Mouse (Mus musculus): ENCODE data around the gene Pgap2. TPM values are rescaled to one million over a fixed set of nuclear protein-coding genes. Genes with fewer than 3 reads are reported as not detected.
"Not testable (repeated sequence)": the region's sequence is repeated elsewhere in the genome, so short reads cannot be mapped to it uniquely, and the experiment has no call there.

Pgap2 gene
- polyA plus RNA-seq, 1 experiment from 2014 or later = 50.1 TPM

- WGBS = 84% methylated on average over 3 of the region's 3 CpGs
- Histone ChIP-seq H3K4me3 (no peak overlapping the region), H3K4me1 (no peaks in the 10 kb centered on the region), H3K9me3 (no peaks in the 10 kb centered on the region), H3K36me3 (no peaks in the 10 kb centered on the region), H3K4me2 (replicated peaks) (no peak overlapping the region), H3K27me3 (no peaks in the 10 kb centered on the region), H3K9ac (replicated peaks) (no peak overlapping the region), H3K27ac (replicated peaks) (no peak overlapping the region)
- no peak for ATAC-seq (ENCODE audit: low FRiP score, low read depth)
Observed at GRCm38 (mm10) chr7:102256636-102257035, 46.6 kb downstream of the Pgap2 start.

GRCm38 (mm10) chr7:102258189-102258588 lies 48.2 kb downstream of the Pgap2 start:
- Histone ChIP-seq H3K4me2 (replicated peaks) (no peak overlapping the region), H3K9ac (replicated peaks) (no peak overlapping the region), H3K4me1 (no peaks in the 10 kb centered on the region), H3K36me3 (no peaks in the 10 kb centered on the region), H3K27ac (replicated peaks) (no peak overlapping the region), H3K27me3 (no peaks in the 10 kb centered on the region), H3K4me3 (no peak overlapping the region), H3K9me3 (no peaks in the 10 kb centered on the region)
- ATAC-seq (ENCODE audit: low FRiP score, low read depth) = peak; percentile 81
- 21% methylated on average over 4 of the region's 4 CpGs for WGBS

GRCm38 (mm10) chr7:102258753-102259152 lies 48.7 kb downstream of the Pgap2 start:
- Histone ChIP-seq H3K27ac (replicated peaks) (no peak overlapping the region), H3K36me3 (no peaks in the 10 kb centered on the region), H3K27me3 (no peaks in the 10 kb centered on the region), H3K4me2 (replicated peaks) (no peak overlapping the region), H3K9ac (replicated peaks) (no peak overlapping the region), H3K9me3 (no peaks in the 10 kb centered on the region), H3K4me3 (no peak overlapping the region), H3K4me1 (no peaks in the 10 kb centered on the region)
- WGBS = 76% methylated on average over 3 of the region's 3 CpGs
- ATAC-seq (ENCODE audit: low FRiP score, low read depth) = no peak

GRCm38 (mm10) chr7:102259716-102260479 lies 49.9 kb downstream of the Pgap2 start:
- no peak for ATAC-seq (ENCODE audit: low FRiP score, low read depth)
- Histone ChIP-seq H3K27ac (replicated peaks) (no peak overlapping the region), H3K36me3 (no peaks in the 10 kb centered on the region), H3K9me3 (no peaks in the 10 kb centered on the region), H3K9ac (replicated peaks) (no peak overlapping the region), H3K27me3 (no peaks in the 10 kb centered on the region), H3K4me1 (no peaks in the 10 kb centered on the region), H3K4me2 (replicated peaks) (no peak overlapping the region), H3K4me3 (no peak overlapping the region)
- WGBS = 82% methylated on average over 10 of the region's 10 CpGs

GRCm38 (mm10) chr7:102260518-102260917 lies 50.5 kb downstream of the Pgap2 start:
- no peak overlapping the region for H3K4me3 ChIP-seq
- H3K4me2 ChIP-seq (replicated peaks) = no peak overlapping the region
- no peak for ATAC-seq (ENCODE audit: low FRiP score, low read depth)
- H3K4me1 ChIP-seq = no peaks in the 10 kb centered on the region
- H3K36me3 ChIP-seq = no peaks in the 10 kb centered on the region
- no peak overlapping the region for H3K27ac ChIP-seq (replicated peaks)
- WGBS = 93% methylated on average over 1 of the region's 1 CpGs
- H3K9me3 ChIP-seq = no peaks in the 10 kb centered on the region
- no peaks in the 10 kb centered on the region for H3K27me3 ChIP-seq
- no peak overlapping the region for H3K9ac ChIP-seq (replicated peaks)

GRCm38 (mm10) chr7:102263020-102263419 lies 53.0 kb downstream of the Pgap2 start:
- Histone ChIP-seq H3K9ac (replicated peaks) (no peak overlapping the region), H3K4me3 (no peak overlapping the region), H3K27ac (replicated peaks) (no peak overlapping the region), H3K4me1 (peaks cover under 1% of the 10 kb centered on the region; the same call in 1 of the 2 replicates), H3K4me2 (replicated peaks) (no peak overlapping the region), H3K9me3 (no peaks in the 10 kb centered on the region), H3K27me3 (peaks cover 9% of the 10 kb centered on the region; the same call in 1 of the 2 replicates), H3K36me3 (no peaks in the 10 kb centered on the region)
- ATAC-seq (ENCODE audit: low FRiP score, low read depth) = no peak
- WGBS = 86% methylated on average over 2 of the region's 2 CpGs

- ATAC-seq (ENCODE audit: low FRiP score, low read depth); H3K36me3 ChIP-seq; H3K9me3 ChIP-seq; H3K27ac ChIP-seq (replicated peaks); H3K4me3 ChIP-seq; H3K9ac ChIP-seq (replicated peaks); H3K4me2 ChIP-seq (replicated peaks): not testable (repeated sequence)
- Histone ChIP-seq H3K27me3 (peaks cover 23% of the 10 kb centered on the region), H3K4me1 (peaks cover 10% of the 10 kb centered on the region)
- 92% methylated on average over 10 of the region's 10 CpGs for WGBS
Observed at GRCm38 (mm10) chr7:102266021-102266400, 56.0 kb downstream of the Pgap2 start.

GRCm38 (mm10) chr7:102266401-102267042 lies 56.5 kb downstream of the Pgap2 start:
- H3K27me3 ChIP-seq = peaks cover 23% of the 10 kb centered on the region
- ATAC-seq (ENCODE audit: low FRiP score, low read depth) = peak; percentile 34; the same call in 1 of the 2 replicates
- H3K4me2 ChIP-seq (replicated peaks) = no peak overlapping the region
- no peaks in the 10 kb centered on the region for H3K9me3 ChIP-seq
- H3K4me3 ChIP-seq = peak overlapping the region; percentile 86; the same call in 1 of the 2 replicates
- H3K27ac ChIP-seq (replicated peaks) = no peak overlapping the region
- WGBS = 51% methylated on average over 14 of the region's 14 CpGs
- no peak overlapping the region for H3K9ac ChIP-seq (replicated peaks)
- H3K36me3 ChIP-seq = no peaks in the 10 kb centered on the region
- H3K4me1 ChIP-seq = peaks cover 10% of the 10 kb centered on the region

GRCm38 (mm10) chr7:102267113-102267579 lies 57.1 kb downstream of the Pgap2 start:
- ATAC-seq (ENCODE audit: low FRiP score, low read depth) = peak; percentile 92
- Histone ChIP-seq H3K27ac (replicated peaks) (peak overlapping the region; percentile 47; the same call in 1 of the 2 replicates), H3K9ac (replicated peaks) (peak overlapping the region; percentile 72), H3K4me2 (replicated peaks) (peak overlapping the region; percentile 98), H3K27me3 (peaks cover 23% of the 10 kb centered on the region), H3K4me1 (peaks cover 10% of the 10 kb centered on the region), H3K4me3 (peak overlapping the region; percentile 86), H3K9me3 (no peaks in the 10 kb centered on the region), H3K36me3 (no peaks in the 10 kb centered on the region)
- WGBS = under 1% methylated on average over 29 of the region's 34 CpGs

GRCm38 (mm10) chr7:102267601-102268394 lies 57.8 kb downstream of the Pgap2 start, which contains the start of gene Stim1:
Gene Stim1 (plus strand): TSS chr7:102267806.
- under 1% methylated on average over 55 of the region's 73 CpGs for WGBS

GRCm38 (mm10) chr7:102268395-102268748 lies 58.4 kb downstream of the Pgap2 start:
- H3K9me3 ChIP-seq = no peaks in the 10 kb centered on the region
- peaks cover 23% of the 10 kb centered on the region for H3K27me3 ChIP-seq
- peak overlapping the region; percentile 86 for H3K4me3 ChIP-seq
- H3K9ac ChIP-seq (replicated peaks) = peak overlapping the region; percentile 72
- no peak overlapping the region for H3K27ac ChIP-seq (replicated peaks)
- H3K4me2 ChIP-seq (replicated peaks) = peak overlapping the region; percentile 98
- ATAC-seq (ENCODE audit: low FRiP score, low read depth) = no peak
- peaks cover 10% of the 10 kb centered on the region for H3K4me1 ChIP-seq
- 6% methylated on average over 12 of the region's 12 CpGs for WGBS
- no peaks in the 10 kb centered on the region for H3K36me3 ChIP-seq

More at GRCm38 (mm10) chr7:102267601-102268394, 57.8 kb downstream of the Pgap2 start, which contains the start of gene Stim1:
- peak within 1 kb of the TSS; percentile 47; the same call in 1 of the 2 replicates for H3K27ac ChIP-seq (replicated peaks)
- peak; percentile 87 for ATAC-seq (ENCODE audit: low FRiP score, low read depth)
- H3K4me1 ChIP-seq = peaks cover 10% of the 10 kb centered on the region
- peak within 1 kb of the TSS; percentile 72 for H3K9ac ChIP-seq (replicated peaks)
- H3K27me3 ChIP-seq = peaks cover 23% of the 10 kb centered on the region
- no peaks in the 10 kb centered on the region for H3K36me3 ChIP-seq
- H3K4me3 ChIP-seq = peak within 1 kb of the TSS; percentile 86
- H3K4me2 ChIP-seq (replicated peaks) = peak within 1 kb of the TSS; percentile 98
- H3K9me3 ChIP-seq = no peaks in the 10 kb centered on the region

Measured in midbrain, embryonic 12.5 days (tissue).